Mouse (Mus musculus) lung, adult 2 months (tissue): ENCODE results near the gene Dchs1. TPM values are rescaled to one million over a fixed set of nuclear protein-coding genes. Genes with fewer than 3 reads are reported as not detected.

ENCODE experiments used
- DNase-seq: peaks from one replicate; pipeline ENCODE4 v3.0.0; 2022
- H3K4me1 ChIP-seq: fragments of 200-500 bp; 2 replicates; pipeline ENCODE4 v1.6.1; 2011; ENCODE audit warnings: low read length; ENCODE audit not compliant: control insufficient read depth, insufficient read depth
- H3K4me3 ChIP-seq: fragments of 200-500 bp; replicated peaks from 2 replicates; pipeline ENCODE3; 2011; ENCODE audit warnings: low read depth, mild to moderate bottlenecking, control low read depth, low read length; ENCODE audit errors: extremely low read depth
- CTCF ChIP-seq: fragments of 200-500 bp; IDR thresholded peaks from 2 replicates; pipeline ENCODE4 v1.5.1; 2011; ENCODE audit warnings: mild to moderate bottlenecking, low read length, control low read depth; ENCODE audit not compliant: insufficient read depth
- POLR2A ChIP-seq: fragments of 200-500 bp; IDR thresholded peaks from 2 replicates; pipeline ENCODE4 v1.6.1; 2011; ENCODE audit warnings: low read depth, mild to moderate bottlenecking, control low read depth, low read length, borderline replicate concordance; ENCODE audit errors: extremely low read depth
- WGBS: fragments of 180-500 bp; shearing (Covaris S2); methylation state at CpG from one replicate; pipeline ENCODE4 v1.1.7; 2018; 5-methylcytosine and 5-hydroxymethylcytosine counted together
- polyA plus RNA-seq: library from polyadenylated mRNA; depleted of rRNA; stranded (reverse); fragments of >200 nt; gene quantifications from 2 replicates; pipeline ENCODE4 v1.2.3, GENCODE M21; 2012; rRNA removed

Gene Dchs1
- polyA plus RNA-seq, 1 experiment: 13.9 TPM

- 89% methylated on average over 5 of the region's 5 CpGs for WGBS
- TF ChIP-seq CTCF (no peak), POLR2A (no peak)
- no peak for DNase-seq
- H3K4me1 ChIP-seq: no peaks in the 10 kb centered on the region
- H3K4me3 ChIP-seq: no peak overlapping the region
Measured at GRCm38 (mm10) chr7:105708733-105709132, 78.7 kb downstream of the Dchs1 start.

DNA sequence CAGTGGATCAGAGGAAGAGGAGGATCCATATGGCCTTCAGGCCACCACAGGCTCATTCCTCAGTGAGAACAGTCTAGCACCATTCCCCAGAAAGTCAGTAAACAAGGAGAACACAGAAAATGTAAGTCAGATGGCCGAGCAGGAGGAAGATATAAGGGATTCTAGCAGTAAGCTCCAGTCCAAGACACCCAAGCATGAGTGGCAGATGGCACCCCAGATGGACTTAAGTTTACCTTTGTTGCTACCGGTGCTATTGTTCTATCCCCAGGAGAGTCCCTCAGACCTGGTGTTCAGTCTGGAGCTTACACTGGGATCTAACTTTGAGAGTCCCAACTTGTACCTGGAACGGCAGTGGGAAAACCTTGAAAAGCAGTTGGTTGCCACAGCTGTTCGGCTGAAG, 83.6 kb downstream of the Dchs1 start:
- WGBS: 84% methylated on average over 4 of the region's 4 CpGs
- H3K4me1 ChIP-seq: no peaks in the 10 kb centered on the region
- no peak overlapping the region for H3K4me3 ChIP-seq
- no peak for TF ChIP-seq POLR2A
- TF ChIP-seq CTCF: no peak
- DNase-seq: no peak

GRCm38 (mm10) chr7:105703184-105703583, 84.3 kb downstream of the Dchs1 start:
- TF ChIP-seq CTCF: no peak
- no peak for TF ChIP-seq POLR2A
- no peak for DNase-seq
- Histone ChIP-seq H3K4me3 (no peak overlapping the region), H3K4me1 (no peaks in the 10 kb centered on the region)
- WGBS: 84% methylated on average over 16 of the region's 16 CpGs

Other genes with a start within 250 kb of the Dchs1 start
- 80.7 and 90.0 TPM in 2 replicates for gene Smpd1, start 233.3 kb downstream of the Dchs1 start, polyA plus RNA-seq
- gene Apbb1, start 206.0 kb downstream of the Dchs1 start, polyA plus RNA-seq: 185 and 193 TPM in 2 replicates
- gene Hpx, start 187.5 kb downstream of the Dchs1 start, polyA plus RNA-seq: 2.6 and 3.8 TPM in 2 replicates
- 163 TPM in 2 replicates for gene Trim3, start 154.1 kb downstream of the Dchs1 start, polyA plus RNA-seq
- 95.7 and 110 TPM in 2 replicates for gene Timm10b, start 147.6 kb downstream of the Dchs1 start, polyA plus RNA-seq
- gene Arfip2, start 147.2 kb downstream of the Dchs1 start, polyA plus RNA-seq: 63.9 and 71.2 TPM in 2 replicates
- gene Gm45799, start 147.1 kb downstream of the Dchs1 start, polyA plus RNA-seq: 243 and 295 TPM in 2 replicates
- 1.8 and 2.4 TPM in 2 replicates for gene Dnhd1, start 136.8 kb downstream of the Dchs1 start, polyA plus RNA-seq
- gene Ilk, start 51.1 kb downstream of the Dchs1 start, polyA plus RNA-seq: 159 and 195 TPM in 2 replicates
- 7.5 and 8.4 TPM in 2 replicates for gene Rrp8, start 50.3 kb downstream of the Dchs1 start, polyA plus RNA-seq
- 276 and 345 TPM in 2 replicates for gene Taf10, start 43.3 kb downstream of the Dchs1 start, polyA plus RNA-seq
- gene Tpp1, start 35.4 kb downstream of the Dchs1 start, polyA plus RNA-seq: 141 and 187 TPM in 2 replicates
- 142 and 172 TPM in 2 replicates for gene Mrpl17, start 23.4 kb upstream of the Dchs1 start, polyA plus RNA-seq
- gene Gm4070, start 166.3 kb upstream of the Dchs1 start, polyA plus RNA-seq: 4.3 and 5.9 TPM in 2 replicates